In genomic region chr3:89959435-89959834, GRCm38 (mm10) we compare ENCODE assay signal across 8 mouse cellular contexts. TPM values are rescaled to one million over a fixed set of nuclear protein-coding genes. Genes with fewer than 3 reads are reported as not detected.
DNase-seq lines count a peak whose midpoint lies in the region; ATAC-seq and TF ChIP-seq lines count a peak whose summit lies in the region.

No protein-coding gene starts in this region.

- peaks cover 57% of the 10 kb centered on the region for H3K79me2 ChIP-seq in C2C12 (ENCODE audit: control insufficient read depth, insufficient read depth)

- no peak overlapping the region for H3ac ChIP-seq in C2C12 (ENCODE audit: control insufficient read depth, insufficient read length, low read depth)

- H3K9ac ChIP-seq in forebrain, embryonic 13.5 days, result peak overlapping the region; percentile 92; the same call in 1 of the 2 replicates
- H3K9ac ChIP-seq in forebrain, embryonic 15.5 days (replicated peaks), result no peak overlapping the region
- no peak overlapping the region; the same call in 1 of the 2 replicates for H3K9ac ChIP-seq in midbrain, embryonic 12.5 days (replicated peaks)

- peak overlapping the region; percentile 82 for H3K4me3 ChIP-seq in forebrain, embryonic 13.5 days
- H3K4me3 ChIP-seq in forebrain, embryonic 10.5 days, result no peak overlapping the region
- no peak overlapping the region for H3K4me3 ChIP-seq in C2C12 (ENCODE audit: insufficient read depth, poor library complexity, severe bottlenecking)
- peak overlapping the region; percentile 65 for H3K4me3 ChIP-seq in forebrain, embryonic 15.5 days
- H3K4me3 ChIP-seq in midbrain, embryonic 12.5 days, result no peak overlapping the region

- DNase-seq in forebrain, embryonic 10.5 days (ENCODE audit: extremely low spot score, low spot score), result no peak
- no peak for DNase-seq in gastrocnemius, postnatal 25 days
- no peak for DNase-seq in thymus, adult 18-20 months
- DNase-seq in kidney, postnatal 14 days, result no peak

- no peaks in the 10 kb centered on the region for H3K9me3 ChIP-seq in forebrain, embryonic 13.5 days (replicated peaks)
- no peaks in the 10 kb centered on the region for H3K9me3 ChIP-seq in forebrain, embryonic 10.5 days
- no peaks in the 10 kb centered on the region for H3K9me3 ChIP-seq in forebrain, embryonic 15.5 days
- no peaks in the 10 kb centered on the region for H3K9me3 ChIP-seq in midbrain, embryonic 12.5 days

- H3K4me1 ChIP-seq in forebrain, embryonic 13.5 days, result peaks cover 48% of the 10 kb centered on the region
- peaks cover 55% of the 10 kb centered on the region for H3K4me1 ChIP-seq in forebrain, embryonic 10.5 days
- peaks cover 47% of the 10 kb centered on the region for H3K4me1 ChIP-seq in forebrain, embryonic 15.5 days
- peaks cover 38% of the 10 kb centered on the region for H3K4me1 ChIP-seq in midbrain, embryonic 12.5 days

- no peaks in the 10 kb centered on the region for H3K27me3 ChIP-seq in forebrain, embryonic 13.5 days
- H3K27me3 ChIP-seq in forebrain, embryonic 10.5 days (ENCODE audit: poor library complexity, severe bottlenecking), result no peaks in the 10 kb centered on the region
- no peaks in the 10 kb centered on the region for H3K27me3 ChIP-seq in C2C12 (ENCODE audit: control insufficient read depth, insufficient read depth, insufficient read length)
- no peaks in the 10 kb centered on the region for H3K27me3 ChIP-seq in forebrain, embryonic 15.5 days
- 0 out of 2 replicates have a peak, but pooled peaks cover 7% of the 10 kb centered on the region for H3K27me3 ChIP-seq in midbrain, embryonic 12.5 days

- H3K27ac ChIP-seq in forebrain, embryonic 13.5 days, result no peak overlapping the region
- H3K27ac ChIP-seq in forebrain, embryonic 10.5 days, result no peak overlapping the region
- no peak overlapping the region for H3K27ac ChIP-seq in forebrain, embryonic 15.5 days (replicated peaks)
- H3K27ac ChIP-seq in midbrain, embryonic 12.5 days (replicated peaks), result no peak overlapping the region

- 75% methylated on average over 4 of the region's 4 CpGs for WGBS in forebrain, embryonic 13.5 days
- 74% methylated on average over 4 of the region's 4 CpGs for WGBS in forebrain, embryonic 10.5 days
- WGBS in forebrain, embryonic 15.5 days, result 55% methylated on average over 4 of the region's 4 CpGs
- WGBS in midbrain, embryonic 12.5 days, result 69% methylated on average over 4 of the region's 4 CpGs

- H3K79me3 ChIP-seq in C2C12 (ENCODE audit: low read depth), result peaks cover 18% of the 10 kb centered on the region

- H3K36me3 ChIP-seq in forebrain, embryonic 13.5 days (ENCODE audit: poor library complexity, severe bottlenecking), result peaks cover 51% of the 10 kb centered on the region
- H3K36me3 ChIP-seq in forebrain, embryonic 10.5 days (replicated peaks), result peaks cover 52% of the 10 kb centered on the region
- peaks cover 42% of the 10 kb centered on the region for H3K36me3 ChIP-seq in C2C12 (ENCODE audit: control insufficient read depth, insufficient read depth)
- peaks cover 36% of the 10 kb centered on the region for H3K36me3 ChIP-seq in forebrain, embryonic 15.5 days
- peaks cover 48% of the 10 kb centered on the region for H3K36me3 ChIP-seq in midbrain, embryonic 12.5 days

- no peak for ATAC-seq in forebrain, embryonic 13.5 days
- no peak for ATAC-seq in forebrain, embryonic 15.5 days (replicated peaks)
- no peak for ATAC-seq in midbrain, embryonic 12.5 days (ENCODE audit: low FRiP score, low read depth)

- no peak for TF ChIP-seq CTCF in C2C12 (IDR thresholded peaks at IDR 0.05; ENCODE audit: control insufficient read depth, insufficient read depth, insufficient read length)

- H3K4me2 ChIP-seq in forebrain, embryonic 13.5 days, result peak overlapping the region; percentile 98
- peak overlapping the region; percentile 83 for H3K4me2 ChIP-seq in forebrain, embryonic 15.5 days (replicated peaks)
- H3K4me2 ChIP-seq in midbrain, embryonic 12.5 days (replicated peaks), result peak overlapping the region; percentile 97

TF ChIP-seq in C2C12, 6 proteins besides CTCF, POLR2A, EP300 and RAD21:
- TF ChIP-seq CEBPB (IDR thresholded peaks at IDR 0.05; ENCODE audit: low read depth) (no peak), USF1 (IDR thresholded peaks at IDR 0.05; ENCODE audit: low read depth) (peak; percentile 25), FOSL1 (IDR thresholded peaks at IDR 0.05; ENCODE audit: insufficient read depth, low read length, poor library complexity, severe bottlenecking) (no peak), MAX (IDR thresholded peaks at IDR 0.05) (no peak), MYOG (IDR thresholded peaks at IDR 0.05; ENCODE audit: control insufficient read depth, extremely low read depth, insufficient read length) (no peak), MYOD1 (IDR thresholded peaks at IDR 0.05; ENCODE audit: control insufficient read depth, insufficient read length, low read depth) (no peak)

RNA-seq across cellular contexts. Expression of gene Atp8b2, which starts 3.9 kb away (rescaled TPM):
- polyA plus RNA-seq in forebrain, embryonic 13.5 days (2015; fragmentation: Nextera tagmentation; extraction: Ambion mirVana), result 10.2 and 11.3 TPM in 2 replicates
- 11.2 and 14.4 TPM in 2 replicates for polyA plus RNA-seq in forebrain, embryonic 10.5 days (2016; fragmentation: Nextera tagmentation; extraction: Ambion mirVana)
- 26.8 TPM for polyA plus RNA-seq in C2C12 (2012; fragmentation: generic; extraction: Trizol)
- polyA plus RNA-seq in forebrain, embryonic 15.5 days (2015; fragmentation: Nextera tagmentation; extraction: Ambion mirVana), result 10.6 and 14.4 TPM in 2 replicates
- polyA plus RNA-seq in midbrain, embryonic 12.5 days (2016; fragmentation: Nextera tagmentation; extraction: Ambion mirVana), result 16.5 and 17.3 TPM in 2 replicates
- 10 to 100 TPM; 14.1 to 15.1 TPM for total RNA-seq in gastrocnemius, postnatal 25 days (2021)

RNA-seq across cellular contexts. Expression of gene Hax1, which starts 39.1 kb away (rescaled TPM):
- polyA plus RNA-seq in forebrain, embryonic 13.5 days (2015; fragmentation: Nextera tagmentation; extraction: Ambion mirVana), result 162 and 167 TPM in 2 replicates
- polyA plus RNA-seq in forebrain, embryonic 10.5 days (2016; fragmentation: Nextera tagmentation; extraction: Ambion mirVana), result 175 and 194 TPM in 2 replicates
- polyA plus RNA-seq in C2C12 (2012; fragmentation: generic; extraction: Trizol), result 296 TPM
- polyA plus RNA-seq in forebrain, embryonic 15.5 days (2015; fragmentation: Nextera tagmentation; extraction: Ambion mirVana), result 147 TPM in 2 replicates
- 149 and 150 TPM in 2 replicates for polyA plus RNA-seq in midbrain, embryonic 12.5 days (2016; fragmentation: Nextera tagmentation; extraction: Ambion mirVana)
- 10 to 100 TPM; 44.7 to 54.8 TPM for total RNA-seq in gastrocnemius, postnatal 25 days (2021)

RNA-seq across cellular contexts. Expression of gene Il6ra, which starts 46.4 kb away (rescaled TPM):
- polyA plus RNA-seq in forebrain, embryonic 13.5 days (2015; fragmentation: Nextera tagmentation; extraction: Ambion mirVana), result 0.25 and 0.36 TPM in 2 replicates
- polyA plus RNA-seq in forebrain, embryonic 10.5 days (2016; fragmentation: Nextera tagmentation; extraction: Ambion mirVana), result 0.35 and 0.50 TPM in 2 replicates
- 1.2 TPM for polyA plus RNA-seq in C2C12 (2012; fragmentation: generic; extraction: Trizol)
- polyA plus RNA-seq in forebrain, embryonic 15.5 days (2015; fragmentation: Nextera tagmentation; extraction: Ambion mirVana), result 0.73 and 0.82 TPM in 2 replicates
- 0.50 and 0.83 TPM in 2 replicates for polyA plus RNA-seq in midbrain, embryonic 12.5 days (2016; fragmentation: Nextera tagmentation; extraction: Ambion mirVana)
- 1 to 10 TPM; 3.1 to 4.2 TPM for total RNA-seq in gastrocnemius, postnatal 25 days (2021)

Comparison
In these comparisons a context has a peak if more than half of its experiments do, and no peak if none do; other contexts are left out.
1. H3K4me3 ChIP-seq: peak in forebrain, embryonic 13.5 days (single experiment) and forebrain, embryonic 15.5 days (single experiment); none in forebrain, embryonic 10.5 days (single experiment), C2C12 (single experiment) and midbrain, embryonic 12.5 days (single experiment).
2. Peak in every context shown above with its lines, with median percentiles within 50 percentile points of each other: H3K4me2 ChIP-seq.